8 mouse cellular contexts compared by ENCODE assay signal in the genomic region with DNA sequence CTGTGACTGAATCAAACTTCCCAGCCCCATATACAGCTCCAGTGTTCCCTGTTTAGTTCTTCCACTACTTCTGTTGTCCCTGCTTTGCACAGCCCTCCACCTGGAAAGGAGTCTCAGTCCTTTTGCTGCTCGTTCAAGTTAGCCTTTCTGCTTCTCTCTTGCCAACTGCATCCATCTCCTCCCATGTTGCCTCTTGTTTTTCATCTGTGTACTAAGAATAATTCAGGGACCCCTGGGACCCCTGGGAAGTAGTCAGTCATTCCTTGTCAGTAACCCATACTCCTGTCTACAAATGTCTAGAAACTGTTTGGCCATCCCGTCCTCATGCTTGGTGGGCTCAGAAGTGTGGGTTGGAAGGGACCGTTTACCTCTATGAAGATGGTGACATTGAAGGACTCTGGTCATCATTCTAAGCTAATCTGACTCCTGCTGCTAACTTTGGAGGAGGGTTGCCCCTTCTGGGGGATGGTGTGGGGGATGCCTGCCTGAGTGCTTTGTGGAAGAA. TPM values are rescaled to one million over a fixed set of nuclear protein-coding genes. Genes with fewer than 3 reads are reported as not detected.
A peak's percentile ranks its signal among the peaks of the same experiment; 100 is the strongest.
DNase-seq lines count a peak whose midpoint lies in the region; ATAC-seq and TF ChIP-seq lines count a peak whose summit lies in the region.

No protein-coding gene starts in this region.

- H3K27ac ChIP-seq in lung, embryonic 14.5 days (ENCODE audit: low read depth) = peak overlapping the region; percentile 78
- peak overlapping the region; percentile 84 for H3K27ac ChIP-seq in embryonic facial prominence, embryonic 15.5 days (replicated peaks)
- H3K27ac ChIP-seq in intestine, embryonic 15.5 days = peak overlapping the region; percentile 77; the same call in 1 of the 2 replicates
- no peak overlapping the region for H3K27ac ChIP-seq in neural tube, embryonic 14.5 days (ENCODE audit: low read depth, low read length)

- WGBS in lung, embryonic 14.5 days = 11% methylated on average over 3 of the region's 3 CpGs
- 13% methylated on average over 3 of the region's 3 CpGs for WGBS in embryonic facial prominence, embryonic 15.5 days
- WGBS in intestine, embryonic 15.5 days = 24% methylated on average over 3 of the region's 3 CpGs
- 42% methylated on average over 3 of the region's 3 CpGs for WGBS in neural tube, embryonic 14.5 days

- H3K4me3 ChIP-seq in lung, embryonic 14.5 days (ENCODE audit: low read depth, low read length) = peak overlapping the region; percentile 78
- peak overlapping the region; percentile 86 for H3K4me3 ChIP-seq in embryonic facial prominence, embryonic 15.5 days (replicated peaks)
- peak overlapping the region; percentile 89 for H3K4me3 ChIP-seq in intestine, embryonic 15.5 days (replicated peaks)
- peak overlapping the region; percentile 73 for H3K4me3 ChIP-seq in neural tube, embryonic 14.5 days (ENCODE audit: low read depth, low read length)

- TF ChIP-seq CTCF in lung, embryonic 14.5 days (IDR thresholded peaks at IDR 0.05; ENCODE audit: low read depth) = no peak

- H3K9ac ChIP-seq in lung, embryonic 14.5 days = peak overlapping the region; percentile 86
- peak overlapping the region; percentile 85 for H3K9ac ChIP-seq in embryonic facial prominence, embryonic 15.5 days
- H3K9ac ChIP-seq in intestine, embryonic 15.5 days = peak overlapping the region; percentile 79
- H3K9ac ChIP-seq in neural tube, embryonic 14.5 days (replicated peaks; ENCODE audit: low read depth, low read length) = peak overlapping the region; percentile 90

- H3K9me3 ChIP-seq in lung, embryonic 14.5 days (ENCODE audit: low read depth, low read length) = no peaks in the 10 kb centered on the region
- no peaks in the 10 kb centered on the region for H3K9me3 ChIP-seq in embryonic facial prominence, embryonic 15.5 days (replicated peaks)
- no peaks in the 10 kb centered on the region for H3K9me3 ChIP-seq in intestine, embryonic 15.5 days
- no peaks in the 10 kb centered on the region for H3K9me3 ChIP-seq in neural tube, embryonic 14.5 days (ENCODE audit: control insufficient read depth, low read length)

- H3K36me3 ChIP-seq in lung, embryonic 14.5 days (ENCODE audit: insufficient read depth) = no peaks in the 10 kb centered on the region
- H3K36me3 ChIP-seq in embryonic facial prominence, embryonic 15.5 days = 0 out of 2 replicates have a peak, but pooled peaks cover 4% of the 10 kb centered on the region
- H3K36me3 ChIP-seq in intestine, embryonic 15.5 days = no peaks in the 10 kb centered on the region
- H3K36me3 ChIP-seq in neural tube, embryonic 14.5 days (ENCODE audit: control insufficient read depth, insufficient read depth, low read length) = no peaks in the 10 kb centered on the region

- no peaks in the 10 kb centered on the region for H3K27me3 ChIP-seq in lung, embryonic 14.5 days (ENCODE audit: insufficient read depth, low read length)
- no peaks in the 10 kb centered on the region for H3K27me3 ChIP-seq in embryonic facial prominence, embryonic 15.5 days
- H3K27me3 ChIP-seq in intestine, embryonic 15.5 days (replicated peaks) = no peaks in the 10 kb centered on the region
- H3K27me3 ChIP-seq in neural tube, embryonic 14.5 days (ENCODE audit: control insufficient read depth, insufficient read depth, low read length) = no peaks in the 10 kb centered on the region

- no peak for DNase-seq in lung, embryonic 14.5 days
- no peak for DNase-seq in lung, postnatal 4 days
- DNase-seq in adrenal gland, postnatal 10 days = no peak
- no peak for DNase-seq in thymus, postnatal 14 days
- no peak for DNase-seq in kidney, adult 9 months

- no peak for ATAC-seq in lung, embryonic 14.5 days (ENCODE audit: insufficient read depth)
- ATAC-seq in embryonic facial prominence, embryonic 15.5 days (ENCODE audit: insufficient number of reproducible peaks, low FRiP score, low TSS enrichment, low read depth) = no peak
- no peak for ATAC-seq in intestine, embryonic 15.5 days
- ATAC-seq in neural tube, embryonic 14.5 days (ENCODE audit: low read depth) = no peak

- H3K4me1 ChIP-seq in lung, embryonic 14.5 days (ENCODE audit: insufficient read depth) = peaks cover 9% of the 10 kb centered on the region
- H3K4me1 ChIP-seq in embryonic facial prominence, embryonic 15.5 days = peaks cover 30% of the 10 kb centered on the region
- H3K4me1 ChIP-seq in intestine, embryonic 15.5 days (replicated peaks) = peaks cover 17% of the 10 kb centered on the region
- peaks cover 16% of the 10 kb centered on the region for H3K4me1 ChIP-seq in neural tube, embryonic 14.5 days (ENCODE audit: control insufficient read depth, insufficient read depth, low read length)

- peak overlapping the region; percentile 91 for H3K4me2 ChIP-seq in lung, embryonic 14.5 days
- peak overlapping the region; percentile 76 for H3K4me2 ChIP-seq in embryonic facial prominence, embryonic 15.5 days (replicated peaks)
- peak overlapping the region; percentile 78 for H3K4me2 ChIP-seq in intestine, embryonic 15.5 days (replicated peaks)
- H3K4me2 ChIP-seq in neural tube, embryonic 14.5 days (ENCODE audit: low read depth, low read length) = peak overlapping the region; percentile 68

RNA-seq across cellular contexts. Expression of a gene that starts 1.1 kb away (rescaled TPM):
- 11.3 and 13.0 TPM in 2 replicates for polyA plus RNA-seq in lung, embryonic 14.5 days (2014; fragmentation: Nextera tagmentation; extraction: Ambion mirVana)
- 32.6 and 34.8 TPM in 2 replicates for polyA plus RNA-seq in embryonic facial prominence, embryonic 15.5 days (2015; fragmentation: Nextera tagmentation; extraction: Ambion mirVana)
- polyA plus RNA-seq in intestine, embryonic 15.5 days (2015; fragmentation: Nextera tagmentation; extraction: Ambion mirVana) = 13.0 and 15.3 TPM in 2 replicates
- 12.7 and 15.0 TPM in 2 replicates for polyA plus RNA-seq in neural tube, embryonic 14.5 days (2014; fragmentation: Nextera tagmentation; extraction: Ambion mirVana)
- 10 to 100 TPM; 23.6 to 26.6 TPM for total RNA-seq in adrenal gland, postnatal 10 days (2021)

RNA-seq across cellular contexts. Expression of a gene that starts 18.5 kb away (rescaled TPM):
- 9.0 and 11.5 TPM in 2 replicates for polyA plus RNA-seq in lung, embryonic 14.5 days (2014; fragmentation: Nextera tagmentation; extraction: Ambion mirVana)
- 11.2 and 11.7 TPM in 2 replicates for polyA plus RNA-seq in embryonic facial prominence, embryonic 15.5 days (2015; fragmentation: Nextera tagmentation; extraction: Ambion mirVana)
- 10.2 and 13.2 TPM in 2 replicates for polyA plus RNA-seq in intestine, embryonic 15.5 days (2015; fragmentation: Nextera tagmentation; extraction: Ambion mirVana)
- polyA plus RNA-seq in neural tube, embryonic 14.5 days (2014; fragmentation: Nextera tagmentation; extraction: Ambion mirVana) = 3.9 and 5.4 TPM in 2 replicates
- total RNA-seq in adrenal gland, postnatal 10 days (2021) = 10 to 100 TPM in 1 of 2 experiments, 1 to 10 TPM in 1; 7.9 to 10.6 TPM
